Mouse (Mus musculus) small intestine, adult 2 months (tissue): ENCODE results near the gene Abcf1. TPM values are rescaled to one million over a fixed set of nuclear protein-coding genes. Genes with fewer than 3 reads are reported as not detected.

Experiments
- H3K27ac ChIP-seq: fragments of 200-500 bp; 2 replicates; pipeline ENCODE4 v1.5.1; 2012; ENCODE audit warnings: low read depth, low read length, control low read depth, inconsistent platforms; ENCODE audit not compliant: insufficient read depth
- H3K27me3 ChIP-seq: fragments of 200-500 bp; 2 replicates; pipeline ENCODE4 v1.6.1; 2012; ENCODE audit warnings: mild to moderate bottlenecking, moderate library complexity, low read length, inconsistent platforms; ENCODE audit not compliant: control insufficient read depth, insufficient read depth
- H3K36me3 ChIP-seq: fragments of 200-500 bp; 2 replicates; pipeline ENCODE4 v1.6.1; 2012; ENCODE audit warnings: mild to moderate bottlenecking, low read length, control low read depth, inconsistent platforms; ENCODE audit not compliant: control insufficient read depth, insufficient read depth
- H3K4me1 ChIP-seq: fragments of 200-500 bp; 2 replicates; pipeline ENCODE4 v1.6.1; 2012; ENCODE audit warnings: low read length, inconsistent platforms, mixed read lengths; ENCODE audit not compliant: control insufficient read depth, insufficient read depth, insufficient read length
- H3K4me3 ChIP-seq: fragments of 200-500 bp; 2 replicates; pipeline ENCODE4 v1.5.1; 2012; ENCODE audit warnings: low read depth, mild to moderate bottlenecking, control low read depth, inconsistent platforms, low read length, moderate library complexity
- CTCF ChIP-seq: fragments of 200-500 bp; IDR thresholded peaks from 2 replicates; pipeline ENCODE4 v1.5.1; 2012; ENCODE audit warnings: low read depth, mild to moderate bottlenecking, control low read depth, inconsistent platforms, low read length, moderate library complexity, mixed read lengths; ENCODE audit not compliant: insufficient replicate concordance, insufficient read length; ENCODE audit errors: extremely low read depth
- POLR2A ChIP-seq: fragments of 200-500 bp; IDR thresholded peaks from 2 replicates; pipeline ENCODE4 v1.6.1; 2012; ENCODE audit warnings: low read depth, mild to moderate bottlenecking, control low read depth, inconsistent platforms, low read length, moderate library complexity
- WGBS: fragments of 180-500 bp; shearing (Covaris S2); methylation state at CpG from one replicate; pipeline ENCODE4 v1.1.7; 2018; 5-methylcytosine and 5-hydroxymethylcytosine counted together
- polyA plus RNA-seq: library from polyadenylated mRNA; depleted of rRNA; stranded (reverse); fragments of >200 nt; gene quantifications from 2 replicates; pipeline ENCODE4 v1.2.3, GENCODE M21; 2012

The Abcf1 gene
- polyA plus RNA-seq, 1 experiment = 84.9 TPM

DNA sequence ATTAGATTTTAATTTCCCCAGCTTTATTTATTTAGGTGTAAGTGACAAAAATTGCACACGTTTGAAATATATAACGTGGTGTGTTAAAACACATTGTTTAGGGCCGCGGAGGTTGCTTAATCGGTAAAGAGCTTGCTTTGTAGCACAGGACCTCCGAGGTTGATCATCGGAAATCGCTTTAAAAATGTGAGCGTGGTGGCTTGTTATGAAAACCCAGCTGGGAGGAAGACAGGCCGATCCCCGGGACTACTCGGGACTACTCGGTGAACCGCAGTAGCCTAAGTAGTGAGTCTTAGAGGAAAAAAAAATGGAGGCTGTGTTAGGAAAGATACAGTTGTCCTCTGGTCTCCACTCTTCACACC lies 25.3 kb upstream of the Abcf1 start:
- Histone ChIP-seq H3K36me3 (no peaks in the 10 kb centered on the region), H3K27ac (peak overlapping the region; percentile 48; the same call in 1 of the 2 replicates), H3K4me1 (peaks cover 5% of the 10 kb centered on the region), H3K4me3 (peak overlapping the region; percentile 56), H3K27me3 (no peaks in the 10 kb centered on the region)
- TF ChIP-seq POLR2A (no peak), CTCF (no peak)
- under 1% methylated on average over 14 of the region's 14 CpGs for WGBS

DNA sequence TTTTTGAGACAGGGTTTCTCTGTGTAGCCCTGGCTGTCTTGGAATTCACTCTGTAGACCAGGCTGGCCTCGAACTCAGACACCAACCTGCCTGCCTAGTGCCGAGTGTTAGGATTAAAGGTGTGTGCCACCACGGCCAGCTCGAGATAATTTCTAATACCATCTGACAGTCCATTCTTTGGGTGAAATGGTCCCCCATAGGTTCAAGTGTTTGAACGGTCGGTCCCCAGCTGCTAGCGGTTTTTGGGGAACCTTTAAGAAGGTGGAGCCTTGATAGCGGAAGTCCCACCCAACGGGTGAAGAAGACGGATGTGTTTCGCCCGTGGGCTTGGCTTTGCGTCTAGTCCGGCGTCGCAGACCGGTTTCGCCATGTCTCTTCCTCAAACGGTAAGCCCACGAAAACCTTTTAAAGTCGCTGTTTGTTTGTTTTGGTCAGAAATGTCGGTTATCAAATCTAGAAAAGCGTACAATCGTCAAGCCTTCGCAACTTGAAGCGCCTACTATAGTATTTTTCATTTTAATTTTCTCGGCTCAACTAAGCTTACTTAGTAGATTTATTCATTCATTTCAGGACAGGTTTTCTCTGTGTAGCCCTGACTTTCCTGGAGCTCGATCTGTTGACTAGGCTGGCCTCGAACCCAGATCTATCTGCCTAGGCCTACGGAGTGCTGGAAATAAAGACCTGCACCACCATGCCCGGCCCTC lies 24.8 kb upstream of the Abcf1 start:
- TF ChIP-seq POLR2A (peak; percentile 85; the same call in 1 of the 2 replicates), CTCF (no peak; the same call in 1 of the 2 replicates)
- Histone ChIP-seq H3K27ac (peak overlapping the region; percentile 48), H3K27me3 (no peaks in the 10 kb centered on the region), H3K36me3 (no peaks in the 10 kb centered on the region), H3K4me3 (peak overlapping the region; percentile 56), H3K4me1 (peaks cover 4% of the 10 kb centered on the region)
- 3% methylated on average over 31 of the region's 31 CpGs for WGBS

DNA sequence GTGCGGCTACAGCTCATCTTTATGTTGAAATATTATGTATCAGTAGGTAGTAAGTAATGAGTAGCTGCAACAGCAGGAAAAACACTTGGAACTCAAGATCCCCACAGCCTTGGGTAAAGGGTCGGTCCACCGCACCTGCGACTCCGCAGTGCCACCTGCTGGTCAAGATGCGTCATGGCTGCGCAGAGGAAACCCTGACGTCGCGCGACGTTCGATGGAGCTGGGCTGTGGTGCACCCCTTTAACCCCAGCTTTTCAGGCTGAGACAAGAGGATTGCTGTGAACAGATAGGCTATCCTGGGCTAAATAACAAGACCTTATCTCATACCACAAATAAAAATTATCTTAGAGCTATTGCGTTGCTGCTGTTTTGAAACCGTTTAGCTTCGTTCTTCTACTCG lies 24.1 kb upstream of the Abcf1 start:
- no peak overlapping the region for H3K27ac ChIP-seq
- H3K4me3 ChIP-seq = peak overlapping the region; percentile 41
- H3K27me3 ChIP-seq = no peaks in the 10 kb centered on the region
- WGBS = 2% methylated on average over 17 of the region's 17 CpGs
- TF ChIP-seq POLR2A (no peak), CTCF (peak; percentile 99)
- peaks cover 4% of the 10 kb centered on the region for H3K4me1 ChIP-seq
- H3K36me3 ChIP-seq = peaks cover 4% of the 10 kb centered on the region; the same call in 1 of the 2 replicates

DNA sequence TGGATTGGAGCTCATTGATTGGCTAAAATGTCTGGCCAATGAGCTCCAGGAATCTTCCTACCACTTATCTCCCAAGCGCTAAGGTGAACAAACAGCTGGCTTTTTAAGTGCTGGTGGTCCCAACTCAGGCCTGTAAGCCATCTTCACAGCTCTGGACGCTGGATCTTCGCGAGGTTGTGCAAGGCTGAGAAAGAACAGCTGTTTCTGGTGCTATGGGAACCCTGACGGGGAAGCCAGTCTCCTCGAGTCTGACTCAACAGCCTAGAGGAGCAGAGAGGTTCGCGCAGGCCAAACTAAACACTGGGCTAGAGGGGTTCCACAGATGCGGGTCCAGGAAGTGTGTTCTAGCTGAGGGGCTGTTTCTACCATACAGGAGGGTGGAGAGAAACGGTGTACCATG lies 22.2 kb upstream of the Abcf1 start:
- H3K4me3 ChIP-seq = no peak overlapping the region
- H3K36me3 ChIP-seq = peaks cover 19% of the 10 kb centered on the region
- no peaks in the 10 kb centered on the region for H3K27me3 ChIP-seq
- H3K27ac ChIP-seq = no peak overlapping the region
- no peak for TF ChIP-seq POLR2A
- WGBS = 49% methylated on average over 10 of the region's 10 CpGs
- peaks cover 2% of the 10 kb centered on the region; the same call in 1 of the 2 replicates for H3K4me1 ChIP-seq

DNA sequence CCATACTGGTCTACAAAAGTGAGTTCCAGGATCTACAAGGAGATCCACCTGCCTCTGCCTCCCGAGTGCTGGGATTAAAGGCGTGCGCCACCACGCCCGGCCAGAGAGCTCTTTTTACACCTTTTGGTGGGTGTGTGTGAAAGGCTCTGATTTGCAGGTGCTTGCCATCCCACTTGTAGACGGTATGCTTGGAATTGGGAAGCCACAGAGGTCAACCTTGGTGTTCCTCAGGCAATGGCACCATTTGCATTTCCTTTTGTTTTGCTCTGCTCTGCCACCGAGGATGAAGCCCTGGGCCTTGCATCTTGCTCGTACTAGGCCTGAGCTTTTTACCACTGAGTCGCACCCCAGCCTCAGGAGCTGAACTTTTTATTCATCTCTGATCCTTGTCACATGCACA lies 12.2 kb upstream of the Abcf1 start:
- H3K27ac ChIP-seq = no peak overlapping the region
- TF ChIP-seq CTCF = no peak
- TF ChIP-seq POLR2A = no peak
- 92% methylated on average over 9 of the region's 9 CpGs for WGBS
- no peak overlapping the region for H3K4me3 ChIP-seq
- peaks cover 31% of the 10 kb centered on the region for H3K36me3 ChIP-seq
- H3K4me1 ChIP-seq = peaks cover 11% of the 10 kb centered on the region; the same call in 1 of the 2 replicates
- no peaks in the 10 kb centered on the region for H3K27me3 ChIP-seq

DNA sequence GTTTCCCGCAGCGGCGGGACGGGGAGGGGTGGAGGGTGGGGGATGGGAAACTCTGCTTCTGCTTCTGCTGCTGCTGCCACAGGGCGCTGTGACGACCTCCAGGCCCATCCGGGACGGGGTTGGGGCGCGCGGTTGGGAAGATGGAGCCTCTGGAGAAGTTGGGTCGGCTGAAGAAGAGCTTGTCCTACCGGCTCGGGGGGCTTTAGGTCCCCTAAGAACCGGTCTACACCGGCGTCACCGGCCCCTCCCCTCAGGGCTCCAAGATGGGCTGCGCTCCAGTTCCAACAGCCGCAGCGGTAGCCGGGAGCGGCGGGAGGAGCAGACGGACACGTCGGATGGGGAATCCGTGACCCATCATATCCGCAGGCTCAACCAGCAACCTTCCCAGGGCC lies 10.8 kb upstream of the Abcf1 start:
- Histone ChIP-seq H3K27ac (peak overlapping the region; percentile 80), H3K4me1 (peaks cover 11% of the 10 kb centered on the region; the same call in 1 of the 2 replicates), H3K36me3 (peaks cover 25% of the 10 kb centered on the region), H3K4me3 (peak overlapping the region; percentile 75), H3K27me3 (no peaks in the 10 kb centered on the region)
- 1% methylated on average over 29 of the region's 29 CpGs for WGBS
- TF ChIP-seq POLR2A = no peak
- no peak for TF ChIP-seq CTCF

DNA sequence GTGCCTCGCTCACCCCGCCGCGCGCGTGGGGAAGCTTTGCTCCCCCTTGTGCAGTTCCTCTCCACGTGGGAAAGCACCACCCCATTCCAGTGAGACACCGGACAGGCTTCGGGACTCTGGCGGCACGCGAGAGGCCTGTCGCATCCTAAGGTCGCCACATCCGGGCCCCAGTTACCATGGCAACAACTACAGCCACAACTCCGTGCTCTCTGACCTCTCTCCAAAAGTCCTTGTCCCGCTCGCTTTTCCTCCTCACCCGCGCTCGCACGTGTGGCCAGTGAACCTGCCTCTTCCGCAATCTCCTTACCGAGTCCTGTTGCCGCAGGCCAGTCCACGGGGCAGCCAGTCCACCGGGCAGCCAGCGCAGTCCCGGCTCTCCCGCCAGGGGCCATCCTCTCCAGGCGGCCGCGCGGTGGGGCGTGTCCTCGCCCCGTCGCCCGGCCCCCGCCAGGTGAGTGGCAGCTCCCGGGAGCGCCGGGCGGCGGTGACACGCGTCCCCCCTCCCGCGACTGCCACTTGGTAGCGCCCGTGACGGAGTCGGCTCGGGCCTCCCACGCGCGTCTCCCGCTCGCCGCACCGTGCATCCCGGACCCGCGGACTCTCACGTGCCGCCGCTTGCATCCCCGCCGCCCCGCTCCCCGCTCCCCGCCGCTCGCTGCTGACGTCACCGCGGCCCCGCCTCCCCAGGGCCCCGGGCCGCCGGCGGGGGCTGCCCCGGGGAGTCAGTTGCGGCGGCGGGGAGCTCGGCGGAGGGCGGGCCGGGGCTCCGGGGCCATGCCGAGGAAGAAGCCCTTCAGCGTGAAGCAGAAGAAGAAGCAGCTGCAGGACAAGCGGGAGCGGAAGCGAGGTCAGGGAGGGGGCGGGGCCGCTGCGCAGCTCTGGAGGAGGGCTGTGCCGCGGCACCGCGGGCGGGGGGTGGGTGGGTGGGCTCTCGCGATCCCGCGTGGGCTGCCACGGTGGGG lies 10.1 kb upstream of the Abcf1 start, which contains the start of the genes Gnl1 and Prr3:
Gene Gnl1, plus strand, starts transcription at position 451 of the 962 bp plus-strand sequence.
Gene Prr3, minus strand, starts transcription at position 836 of the 962 bp plus-strand sequence.
- H3K27ac ChIP-seq = peak within 1 kb of the TSS; percentile 80
- TF ChIP-seq CTCF (no peak), POLR2A (peak; percentile 22; the same call in 1 of the 2 replicates)
- no peaks in the 10 kb centered on the region for H3K27me3 ChIP-seq
- peaks cover 11% of the 10 kb centered on the region; the same call in 1 of the 2 replicates for H3K4me1 ChIP-seq
- peak within 1 kb of the TSS; percentile 75 for H3K4me3 ChIP-seq
- peaks cover 20% of the 10 kb centered on the region for H3K36me3 ChIP-seq
- WGBS = 1% methylated on average over 109 of the region's 109 CpGs
